In genomic region chr5:121981650-121982131, GRCm38 (mm10) we compare ENCODE assay signal across 9 mouse cellular contexts.
DNase-seq lines count a peak whose midpoint lies in the region; ATAC-seq and TF ChIP-seq lines count a peak whose summit lies in the region.
"Had no signal": no experiment of that assay in that cellular context is flagged by ENCODE, and none has a peak within 500 bp of the region (broad histone marks: within the 10 kb centered on the region; RNA-seq: fewer than 3 reads in every experiment).

No protein-coding gene starts in this region.

- peak overlapping the region; percentile 19; the same call in 1 of the 2 replicates for H3K4me2 ChIP-seq in kidney, embryonic 16.5 days (replicated peaks; ENCODE audit: low read depth, low read length)
- H3K4me2 ChIP-seq in embryonic facial prominence, embryonic 11.5 days (ENCODE audit: low read depth, low read length) = no peak overlapping the region
- peak overlapping the region; percentile 27 for H3K4me2 ChIP-seq in kidney, postnatal 0 days (ENCODE audit: low read length)
- peak overlapping the region; percentile 7; the same call in 1 of the 2 replicates for H3K4me2 ChIP-seq in neural tube, embryonic 11.5 days (ENCODE audit: low read depth)

- H3K36me3 ChIP-seq in kidney, embryonic 16.5 days (ENCODE audit: insufficient read depth, low read length) = no peaks in the 10 kb centered on the region
- no peaks in the 10 kb centered on the region for H3K36me3 ChIP-seq in embryonic facial prominence, embryonic 11.5 days (replicated peaks; ENCODE audit: control insufficient read depth, insufficient read depth, low read depth, low read length)
- no peaks in the 10 kb centered on the region for H3K36me3 ChIP-seq in kidney, postnatal 0 days (ENCODE audit: insufficient read depth, low read length)
- H3K36me3 ChIP-seq in neural tube, embryonic 11.5 days (ENCODE audit: control insufficient read depth, insufficient read depth, low read length) = no peaks in the 10 kb centered on the region; the same call in 1 of the 2 replicates

- no peak overlapping the region for H3K4me3 ChIP-seq in kidney, embryonic 16.5 days (ENCODE audit: low read length)
- H3K4me3 ChIP-seq in embryonic facial prominence, embryonic 11.5 days (ENCODE audit: low read depth, low read length) = no peak overlapping the region
- no peak overlapping the region for H3K4me3 ChIP-seq in kidney, postnatal 0 days (replicated peaks; ENCODE audit: low read depth, low read length)
- no peak overlapping the region for H3K4me3 ChIP-seq in neural tube, embryonic 11.5 days (ENCODE audit: low read depth, low read length)

- peaks cover 15% of the 10 kb centered on the region for H3K4me1 ChIP-seq in kidney, embryonic 16.5 days (ENCODE audit: insufficient read depth, low read length)
- H3K4me1 ChIP-seq in embryonic facial prominence, embryonic 11.5 days (ENCODE audit: control insufficient read depth, insufficient read depth, low read length) = peaks cover 6% of the 10 kb centered on the region; the same call in 1 of the 2 replicates
- no peaks in the 10 kb centered on the region; the same call in 1 of the 2 replicates for H3K4me1 ChIP-seq in kidney, postnatal 0 days (replicated peaks; ENCODE audit: insufficient read depth, low read length)
- H3K4me1 ChIP-seq in neural tube, embryonic 11.5 days (ENCODE audit: control insufficient read depth, insufficient read depth, low read length) = peaks cover 12% of the 10 kb centered on the region

- peak; percentile 78 for ATAC-seq in kidney, embryonic 16.5 days (ENCODE audit: low FRiP score, low TSS enrichment)
- ATAC-seq in embryonic facial prominence, embryonic 11.5 days (replicated peaks; ENCODE audit: insufficient number of reproducible peaks, low FRiP score, low TSS enrichment, low read depth) = peak; percentile 31; the same call in 1 of the 2 replicates
- peak; percentile 43; the same call in 1 of the 2 replicates for ATAC-seq in kidney, postnatal 0 days (replicated peaks; ENCODE audit: low FRiP score, low read depth)
- peak; percentile 73 for ATAC-seq in neural tube, embryonic 11.5 days (ENCODE audit: insufficient read depth, low FRiP score, low TSS enrichment)
- ATAC-seq in granulocyte monocyte progenitor cell, adult 5-6 weeks (replicated peaks; ENCODE audit: poor library complexity, severe bottlenecking) = no peak

- peak overlapping the region; percentile 29; the same call in 1 of the 2 replicates for H3K9ac ChIP-seq in kidney, embryonic 16.5 days (replicated peaks; ENCODE audit: low read length)
- H3K9ac ChIP-seq in embryonic facial prominence, embryonic 11.5 days (replicated peaks; ENCODE audit: low read length) = 0 out of 2 replicates have a peak overlapping the region, but pooled peaks have one; percentile 26
- no peak overlapping the region for H3K9ac ChIP-seq in kidney, postnatal 0 days (ENCODE audit: low read depth, low read length)
- no peak overlapping the region for H3K9ac ChIP-seq in neural tube, embryonic 11.5 days (ENCODE audit: low read length)

- no peaks in the 10 kb centered on the region for H3K27me3 ChIP-seq in kidney, embryonic 16.5 days (ENCODE audit: insufficient read depth, low read length)
- no peaks in the 10 kb centered on the region for H3K27me3 ChIP-seq in embryonic facial prominence, embryonic 11.5 days (ENCODE audit: control insufficient read depth, insufficient read depth, low read length)
- H3K27me3 ChIP-seq in kidney, postnatal 0 days (ENCODE audit: insufficient read depth, low read length) = no peaks in the 10 kb centered on the region
- H3K27me3 ChIP-seq in neural tube, embryonic 11.5 days (ENCODE audit: control insufficient read depth, insufficient read depth, low read length) = no peaks in the 10 kb centered on the region

- H3K9me3 ChIP-seq in kidney, embryonic 16.5 days (ENCODE audit: low read length) = no peaks in the 10 kb centered on the region
- no peaks in the 10 kb centered on the region for H3K9me3 ChIP-seq in embryonic facial prominence, embryonic 11.5 days (replicated peaks; ENCODE audit: control insufficient read depth, low read length)
- no peaks in the 10 kb centered on the region for H3K9me3 ChIP-seq in kidney, postnatal 0 days (replicated peaks; ENCODE audit: low read length)
- no peaks in the 10 kb centered on the region for H3K9me3 ChIP-seq in neural tube, embryonic 11.5 days (ENCODE audit: control insufficient read depth, low read length)

- no peak for DNase-seq in kidney, adult 8-10 months
- peak; percentile 58 for DNase-seq in embryonic facial prominence, embryonic 11.5 days (ENCODE audit: low spot score)
- peak; percentile 86 for DNase-seq in kidney, postnatal 0 days (ENCODE audit: low spot score)
- peak; percentile 81 for DNase-seq in neural tube, embryonic 11.5 days (ENCODE audit: low spot score)
- no peak for DNase-seq in layer of hippocampus, adult 18-20 months (ENCODE audit: low spot score in 2 of 2)
- no peak for DNase-seq in spleen, postnatal 14 days (ENCODE audit: low spot score in 2 of 2)

- peak overlapping the region; percentile 79 for H3K27ac ChIP-seq in kidney, embryonic 16.5 days (ENCODE audit: low read length)
- H3K27ac ChIP-seq in embryonic facial prominence, embryonic 11.5 days (replicated peaks; ENCODE audit: low read depth, low read length) = peak overlapping the region; percentile 47
- no peak overlapping the region; the same call in 1 of the 2 replicates for H3K27ac ChIP-seq in kidney, postnatal 0 days
- H3K27ac ChIP-seq in neural tube, embryonic 11.5 days (ENCODE audit: low read depth, low read length) = peak overlapping the region; percentile 50
- H3K27ac ChIP-seq: macrophage had no signal

- WGBS in kidney, embryonic 16.5 days = 13% methylated on average over 16 of the region's 16 CpGs
- WGBS in embryonic facial prominence, embryonic 11.5 days = 18% methylated on average over 16 of the region's 16 CpGs
- 12% methylated on average over 16 of the region's 16 CpGs for WGBS in kidney, postnatal 0 days
- 6% methylated on average over 16 of the region's 16 CpGs for WGBS in neural tube, embryonic 11.5 days

- TF ChIP-seq CTCF in kidney, postnatal 0 days (IDR thresholded peaks at IDR 0.05; ENCODE audit: low read depth) = no peak

Comparison
In these comparisons a context has a peak if more than half of its experiments do, and no peak if none do; other contexts are left out.
1. H3K9ac ChIP-seq: peak in kidney, embryonic 16.5 days (single experiment) and embryonic facial prominence, embryonic 11.5 days (single experiment); none in kidney, postnatal 0 days (single experiment) and neural tube, embryonic 11.5 days (single experiment).
2. DNase-seq: peak in embryonic facial prominence, embryonic 11.5 days (single experiment), kidney, postnatal 0 days (single experiment) and neural tube, embryonic 11.5 days (single experiment); none in kidney, adult 8-10 months (0 of 2), layer of hippocampus, adult 18-20 months (0 of 2) and spleen, postnatal 14 days (0 of 2).